21 mouse cellular contexts compared by ENCODE assay signal in the genomic region with DNA sequence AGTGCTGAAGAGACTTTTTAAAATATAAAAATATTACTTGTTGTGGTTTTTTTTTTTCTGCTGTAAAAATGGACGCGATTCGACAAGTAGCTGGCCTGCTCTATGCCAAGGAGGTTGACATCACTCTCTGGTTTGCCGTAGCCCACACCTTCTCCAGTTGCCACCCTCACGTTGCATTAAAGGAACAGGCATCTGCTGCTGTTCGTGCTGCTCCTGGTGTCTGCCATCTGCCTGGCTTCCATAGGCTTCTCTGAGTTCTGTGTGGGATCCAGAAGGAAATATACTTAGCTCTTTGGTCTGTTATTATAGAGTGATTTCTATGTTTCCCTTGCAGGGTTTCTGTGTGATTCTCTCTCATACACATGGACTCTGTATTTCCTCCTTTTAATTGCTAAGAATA.
DNase-seq lines count a peak whose midpoint lies in the region; ATAC-seq lines count a peak whose summit lies in the region.
"Had no signal": no experiment of that assay in that cellular context is flagged by ENCODE, and none has a peak within 500 bp of the region (broad histone marks: within the 10 kb centered on the region; RNA-seq: fewer than 3 reads in every experiment).

No protein-coding gene starts in this region.

- H3K4me1 ChIP-seq in forebrain, embryonic 16.5 days (replicated peaks; ENCODE audit: control insufficient read depth, insufficient read depth, low read length), result no peaks in the 10 kb centered on the region
- H3K4me1 ChIP-seq: forebrain, embryonic 13.5 days; heart, embryonic 10.5 days; hindbrain, embryonic 15.5 days had no signal

- H3K4me3 ChIP-seq in forebrain, embryonic 16.5 days (replicated peaks; ENCODE audit: low read length), result no peak overlapping the region
- H3K4me3 ChIP-seq: forebrain, embryonic 13.5 days; heart, embryonic 10.5 days; hindbrain, embryonic 15.5 days; layer of hippocampus, adult 2 months; midbrain, embryonic 10.5 days; myocyte had no signal

- no peaks in the 10 kb centered on the region for H3K36me3 ChIP-seq in forebrain, embryonic 16.5 days (ENCODE audit: control insufficient read depth, insufficient read depth)
- H3K36me3 ChIP-seq: heart, embryonic 10.5 days; hindbrain, embryonic 15.5 days; midbrain, embryonic 10.5 days had no signal

- H3K9me3 ChIP-seq in forebrain, embryonic 16.5 days (ENCODE audit: control insufficient read depth, low read length), result no peaks in the 10 kb centered on the region
- H3K9me3 ChIP-seq: forebrain, embryonic 13.5 days; heart, embryonic 10.5 days; hindbrain, embryonic 15.5 days; midbrain, embryonic 10.5 days had no signal

- 74% methylated on average over 6 of the region's 6 CpGs for WGBS in forebrain, embryonic 16.5 days

- no peak overlapping the region for H3K9ac ChIP-seq in forebrain, embryonic 16.5 days (replicated peaks; ENCODE audit: low read depth, low read length)
- H3K9ac ChIP-seq: forebrain, embryonic 13.5 days; hindbrain, embryonic 15.5 days had no signal

- no peak overlapping the region for H3K27ac ChIP-seq in forebrain, embryonic 16.5 days (ENCODE audit: low read length)
- H3K27ac ChIP-seq: forebrain, embryonic 13.5 days; heart, embryonic 10.5 days; hindbrain, embryonic 15.5 days; layer of hippocampus, adult 2 months; macrophage; midbrain, embryonic 10.5 days; stomach, postnatal 0 days had no signal

- no peak overlapping the region for H3K4me2 ChIP-seq in forebrain, embryonic 16.5 days (ENCODE audit: low read length)
- H3K4me2 ChIP-seq: forebrain, embryonic 13.5 days; hindbrain, embryonic 15.5 days had no signal

- no peaks in the 10 kb centered on the region for H3K27me3 ChIP-seq in forebrain, embryonic 16.5 days (replicated peaks; ENCODE audit: control insufficient read depth, insufficient read depth, low read length)
- H3K27me3 ChIP-seq: forebrain, embryonic 13.5 days; hindbrain, embryonic 15.5 days had no signal

- DNase-seq in layer of hippocampus, adult 11-12 months (ENCODE audit: low spot score), result peak; percentile 30
- DNase-seq in layer of hippocampus, postnatal 10 days (ENCODE audit: low spot score in 2 of 2), result no peak
- peak; percentile 13 to 67 for DNase-seq in left cerebral cortex, adult 9 months (ENCODE audit: low spot score in 2 of 2)
- DNase-seq in right cerebral cortex, postnatal 14 days, result peak; percentile 22
- DNase-seq in spleen, postnatal 14 days (ENCODE audit: low spot score in 2 of 2), result no peak
- DNase-seq in thymus, postnatal 0 days (ENCODE audit: low spot score), result no peak
- DNase-seq: adrenal gland, postnatal 25 days; cerebellum, adult 9-10 months; kidney, adult 2 months; kidney, postnatal 10 days had no signal

- ATAC-seq in frontal cortex, adult (ENCODE audit: low TSS enrichment), result peak; percentile 97
- ATAC-seq in forebrain, embryonic 16.5 days, result no peak
- ATAC-seq: forebrain, embryonic 13.5 days; midbrain, embryonic 16.5 days had no signal

Comparison
In these comparisons a context has a peak if more than half of its experiments do, and no peak if none do; other contexts are left out.
1. DNase-seq: peak in layer of hippocampus, adult 11-12 months (single experiment), left cerebral cortex, adult 9 months (2 of 2) and right cerebral cortex, postnatal 14 days (single experiment); none in layer of hippocampus, postnatal 10 days (0 of 2), spleen, postnatal 14 days (0 of 2) and thymus, postnatal 0 days (single experiment).